Mouse (Mus musculus): Measurements from ENCODE around the gene Zmiz1.

Zmiz1 gene

GRCm38 (mm10) chr14:25586846-25587486 is 128.0 kb downstream of the Zmiz1 start:
- DNase-seq (ENCODE audit: low read depth in 1 of 2, low spot score in 2 of 2): no peak

GRCm38 (mm10) chr14:25587487-25588001 is 128.6 kb downstream of the Zmiz1 start:
- no peak for DNase-seq (ENCODE audit: low read depth in 1 of 2, low spot score in 2 of 2)

- no peak for DNase-seq (ENCODE audit: low read depth in 1 of 2, low spot score in 2 of 2)
Observed at GRCm38 (mm10) chr14:25588156-25588555, 129.2 kb downstream of the Zmiz1 start.

- DNase-seq (ENCODE audit: low read depth in 1 of 2, low spot score in 2 of 2): no peak
Observed at GRCm38 (mm10) chr14:25588946-25589937, 130.3 kb downstream of the Zmiz1 start.

- no peak for DNase-seq (ENCODE audit: low read depth in 1 of 2, low spot score in 2 of 2)
Observed at GRCm38 (mm10) chr14:25591000-25591399, 132.0 kb downstream of the Zmiz1 start.

GRCm38 (mm10) chr14:25591426-25591825 is 132.4 kb downstream of the Zmiz1 start:
- no peak for DNase-seq (ENCODE audit: low read depth in 1 of 2, low spot score in 2 of 2)

GRCm38 (mm10) chr14:25592522-25592921 is 133.5 kb downstream of the Zmiz1 start:
- DNase-seq (ENCODE audit: low read depth in 1 of 2, low spot score in 2 of 2): no peak

- no peak for DNase-seq (ENCODE audit: low read depth in 1 of 2, low spot score in 2 of 2)
Observed at GRCm38 (mm10) chr14:25593876-25594275, 134.9 kb downstream of the Zmiz1 start.

GRCm38 (mm10) chr14:25594611-25595010 is 135.6 kb downstream of the Zmiz1 start:
- DNase-seq (ENCODE audit: low read depth in 1 of 2, low spot score in 2 of 2): no peak

GRCm38 (mm10) chr14:25598960-25599359 is 140.0 kb downstream of the Zmiz1 start:
- DNase-seq (ENCODE audit: low read depth in 1 of 2, low spot score in 2 of 2): no peak

- no peak for DNase-seq (ENCODE audit: low read depth in 1 of 2, low spot score in 2 of 2)
Observed at GRCm38 (mm10) chr14:25599934-25600333, 140.9 kb downstream of the Zmiz1 start.

- peak in 1 of 2 experiments; percentile 31 for DNase-seq (ENCODE audit: low read depth in 1 of 2, low spot score in 2 of 2)
Observed at GRCm38 (mm10) chr14:25600358-25600757, 141.4 kb downstream of the Zmiz1 start.

- no peak for DNase-seq (ENCODE audit: low read depth in 1 of 2, low spot score in 2 of 2)
Observed at GRCm38 (mm10) chr14:25600951-25601350, 142.0 kb downstream of the Zmiz1 start.

GRCm38 (mm10) chr14:25602018-25602417 is 143.0 kb downstream of the Zmiz1 start:
- DNase-seq (ENCODE audit: low read depth in 1 of 2, low spot score in 2 of 2): no peak

- no peak for DNase-seq (ENCODE audit: low read depth in 1 of 2, low spot score in 2 of 2)
Observed at GRCm38 (mm10) chr14:25604395-25605142, 145.6 kb downstream of the Zmiz1 start.

- peak in 1 of 2 experiments; percentile 41 for DNase-seq (ENCODE audit: low read depth in 1 of 2, low spot score in 2 of 2)
Observed at GRCm38 (mm10) chr14:25606372-25607140, 147.6 kb downstream of the Zmiz1 start.

- no peak for DNase-seq (ENCODE audit: low read depth in 1 of 2, low spot score in 2 of 2)
Observed at GRCm38 (mm10) chr14:25607141-25607967, 148.4 kb downstream of the Zmiz1 start.

- no peak for DNase-seq (ENCODE audit: low read depth in 1 of 2, low spot score in 2 of 2)
Observed at GRCm38 (mm10) chr14:25607968-25608491, 149.0 kb downstream of the Zmiz1 start.

GRCm38 (mm10) chr14:25608618-25609017 is 149.6 kb downstream of the Zmiz1 start:
- DNase-seq (ENCODE audit: low read depth in 1 of 2, low spot score in 2 of 2): no peak

Data from monocyte, adult 2 months (primary cell).